Mouse (Mus musculus) G1E (cell line): ENCODE measurements around the gene Tut1. TPM values are rescaled to one million over a fixed set of nuclear protein-coding genes. Genes with fewer than 3 reads are reported as not detected.
"Not testable (repeated sequence)": the region's sequence is repeated elsewhere in the genome, so short reads cannot be mapped to it uniquely, and the experiment has no call there.

ENCODE experiments used
- ATAC-seq: 2 replicates; pipeline ENCODE4 v1.8.0; 2016; ENCODE audit warnings: mild to moderate bottlenecking; ENCODE audit not compliant: insufficient number of reproducible peaks, poor library complexity, low FRiP score, severe bottlenecking; ENCODE audit errors: extremely low read depth
- DNase-seq: peaks from one replicate; pipeline ENCODE4 v3.0.0; 2012; ENCODE audit warnings: low spot score
- H3K27me3 ChIP-seq: 2 replicates; pipeline ENCODE4 v1.6.1; 2012; ENCODE audit warnings: mild to moderate bottlenecking, low read length, inconsistent platforms; ENCODE audit not compliant: insufficient read depth
- H3K36me3 ChIP-seq: replicated peaks from 2 replicates; pipeline ENCODE3; 2012; ENCODE audit warnings: mild to moderate bottlenecking, inconsistent platforms
- H3K4me1 ChIP-seq: 2 replicates; pipeline ENCODE4 v1.6.1; 2012; ENCODE audit warnings: low read depth, low read length, inconsistent platforms, mixed read lengths; ENCODE audit not compliant: insufficient read depth
- H3K4me3 ChIP-seq: 2 replicates; pipeline ENCODE4 v1.5.1; 2012; ENCODE audit warnings: low read depth, mild to moderate bottlenecking, inconsistent platforms, low read length, moderate library complexity, mixed read lengths
- H3K9me3 ChIP-seq: replicated peaks from 2 replicates; pipeline ENCODE4 v1.6.1; 2012; ENCODE audit warnings: inconsistent platforms
- CTCF ChIP-seq: IDR thresholded peaks from 2 replicates; pipeline ENCODE4 v1.5.1; 2012; ENCODE audit warnings: low read depth, low read length, inconsistent platforms, mixed read lengths
- GATA1 ChIP-seq: IDR thresholded peaks from 2 replicates; pipeline ENCODE4 v1.6.1; 2012; ENCODE audit warnings: borderline replicate concordance, low read length, inconsistent platforms, mixed read lengths
- GATA2 ChIP-seq: IDR thresholded peaks from 2 replicates; pipeline ENCODE4 v1.6.1; 2012; ENCODE audit warnings: low read depth, low read length, inconsistent platforms, borderline replicate concordance
- POLR2AphosphoS5 ChIP-seq: IDR thresholded peaks from 2 replicates; pipeline ENCODE4 v1.6.1; 2012; ENCODE audit warnings: low read depth, low read length, inconsistent platforms; ENCODE audit not compliant: insufficient replicate concordance
- TAL1 ChIP-seq: conservative IDR thresholded peaks from 2 replicates; pipeline ENCODE4 v1.6.1; 2012; ENCODE audit warnings: low read depth, low read length, inconsistent platforms, mixed read lengths
- polyA plus RNA-seq: library from polyadenylated mRNA; stranded (reverse); fragments of >175 nt; gene quantifications from 2 replicates; pipeline ENCODE4 v1.2.3, GENCODE M21; 2012
- total RNA-seq, 2 experiments: library from RNA; stranded (forward) in 1 of 2; stranded (reverse) in 1 of 2; fragments of 200-1000 nt in 1 of 2; fragments of >200 nt in 1 of 2; fragmentation: Nextera tagmentation in 1 of 2; gene quantifications; 2 replicates each; pipeline ENCODE4 v1.2.3; 2014 to 2017

Tut1 gene
- total and polyA plus RNA-seq, 3 experiments, result 17.8 to 60.9 (median 32.3) TPM

DNA sequence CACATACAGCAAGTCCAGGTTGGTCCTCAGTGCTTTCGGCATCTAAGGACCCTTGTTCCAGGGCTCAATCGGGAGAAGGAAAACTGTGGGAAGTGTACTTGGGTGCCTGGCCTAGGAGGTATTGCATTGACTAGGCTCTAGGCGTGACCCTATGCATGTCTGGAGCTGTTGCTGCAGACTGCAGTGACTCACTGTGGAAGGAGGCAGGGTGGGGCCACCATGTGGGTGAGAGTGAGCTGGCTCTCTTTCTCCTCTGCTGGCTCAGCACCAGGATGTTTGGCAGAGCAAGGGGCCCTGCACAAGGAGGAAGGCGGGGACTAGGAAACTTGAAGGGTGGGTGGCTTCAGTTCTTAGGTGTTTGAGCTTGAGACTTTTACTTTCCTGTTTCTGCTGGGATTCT, 43.9 kb downstream of the Tut1 start:
- ATAC-seq (peak; percentile 94), DNase-seq (peak; percentile 88)
- Histone ChIP-seq H3K36me3 (peaks cover 32% of the 10 kb centered on the region), H3K4me3 (peak overlapping the region; percentile 36; the same call in 1 of the 2 replicates), H3K27me3 (no peaks in the 10 kb centered on the region), H3K4me1 (peaks cover 58% of the 10 kb centered on the region), H3K9me3 (no peaks in the 10 kb centered on the region)
- TF ChIP-seq TAL1 (no peak), CTCF (no peak)

DNA sequence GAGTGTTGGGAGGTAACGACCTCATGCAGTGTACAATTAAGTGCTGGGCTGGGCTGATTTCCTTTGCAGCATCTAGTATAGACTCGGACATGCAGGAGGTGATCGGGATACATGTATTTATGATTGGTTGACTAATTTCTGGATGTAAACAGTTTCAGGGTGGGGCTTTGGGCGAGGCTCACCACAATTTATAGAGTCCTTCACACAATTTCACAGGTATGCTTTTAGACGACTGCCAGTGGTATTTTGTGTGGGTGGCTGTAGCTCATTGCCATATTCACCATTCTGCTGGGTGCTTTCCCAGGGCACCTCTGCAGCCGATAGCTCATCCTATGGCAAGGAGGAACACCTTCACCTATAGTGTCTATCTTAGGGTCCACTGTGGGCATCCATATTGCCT, 44.9 kb downstream of the Tut1 start:
- Histone ChIP-seq H3K4me3 (no peak overlapping the region), H3K9me3 (no peaks in the 10 kb centered on the region), H3K36me3 (peaks cover 37% of the 10 kb centered on the region), H3K4me1 (peaks cover 48% of the 10 kb centered on the region), H3K27me3 (no peaks in the 10 kb centered on the region)
- TF ChIP-seq POLR2AphosphoS5 (no peak), GATA2 (no peak), GATA1 (no peak), TAL1 (no peak), CTCF (no peak)
- no peak for DNase-seq
- no peak for ATAC-seq

DNA sequence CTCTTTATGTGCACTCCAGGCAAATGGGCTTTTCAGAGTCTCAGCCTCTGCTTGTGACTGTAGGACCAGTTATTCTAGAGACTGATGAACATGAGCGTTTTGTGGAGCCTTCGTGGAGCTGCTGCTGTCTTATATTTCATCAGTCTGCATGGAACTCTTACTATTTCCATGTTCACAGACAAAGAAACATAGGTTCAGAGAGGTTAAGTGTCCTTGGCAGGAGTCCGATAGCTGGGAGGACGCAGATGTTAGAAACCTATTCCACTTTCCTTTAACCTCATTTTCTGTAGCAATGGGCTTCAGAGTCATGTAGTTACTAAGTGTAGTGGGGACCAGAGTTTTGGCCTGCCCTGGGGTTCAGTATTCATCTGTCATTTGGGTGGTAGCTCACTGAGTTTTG, 45.6 kb downstream of the Tut1 start:
- Histone ChIP-seq H3K4me3 (no peak overlapping the region), H3K36me3 (peaks cover 39% of the 10 kb centered on the region), H3K9me3 (no peaks in the 10 kb centered on the region), H3K27me3 (no peaks in the 10 kb centered on the region), H3K4me1 (peaks cover 46% of the 10 kb centered on the region)
- DNase-seq (no peak), ATAC-seq (no peak)
- TF ChIP-seq POLR2AphosphoS5 (no peak), GATA1 (no peak), GATA2 (no peak), CTCF (no peak), TAL1 (no peak)

DNA sequence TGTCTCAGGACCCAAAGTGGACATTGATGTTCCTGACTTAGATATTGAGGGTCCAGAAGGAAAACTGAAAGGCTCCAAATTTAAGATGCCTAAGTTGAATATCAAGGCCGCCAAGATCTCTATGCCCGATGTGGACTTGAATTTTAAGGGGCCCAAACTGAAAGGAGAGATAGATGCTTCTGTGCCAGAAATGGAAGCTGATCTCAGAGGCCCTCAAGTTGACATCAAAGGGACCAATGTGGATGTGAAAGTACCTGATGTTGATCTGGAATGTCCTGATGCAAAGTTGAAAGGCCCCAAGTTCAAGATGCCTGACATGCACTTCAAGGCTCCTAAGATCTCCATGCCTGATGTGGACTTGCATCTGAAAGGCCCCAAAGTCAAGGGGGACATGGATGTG, 53.3 kb downstream of the Tut1 start:
- H3K4me3 ChIP-seq, DNase-seq, H3K27me3 ChIP-seq, H3K9me3 ChIP-seq, ATAC-seq, H3K4me1 ChIP-seq: not testable (repeated sequence)
- peaks cover 15% of the 10 kb centered on the region for H3K36me3 ChIP-seq

Other genes with a start within 250 kb of the Tut1 start
Only the 20 nearest of the 32 such genes appear.
- 75.0 and 82.1 TPM in 2 replicates for gene Hnrnpul2, start 133.8 kb upstream of the Tut1 start, total RNA-seq (2014; fragmentation: Nextera tagmentation)
- 33.7 and 45.9 TPM in 2 replicates for gene Hnrnpul2, start 133.8 kb upstream of the Tut1 start, total RNA-seq (2017)
- gene Hnrnpul2, start 133.8 kb upstream of the Tut1 start, polyA plus RNA-seq, result 114 and 136 TPM in 2 replicates
- gene AC129217.1, start 124.1 kb upstream of the Tut1 start, total RNA-seq (2014; fragmentation: Nextera tagmentation), result not detected in 2 replicates
- gene AC129217.1, start 124.1 kb upstream of the Tut1 start, total RNA-seq (2017), result 3.4 and 3.7 TPM in 2 replicates
- 102 and 115 TPM in 2 replicates for gene AC129217.1, start 124.1 kb upstream of the Tut1 start, polyA plus RNA-seq
- gene Bscl2, start 116.4 kb upstream of the Tut1 start, total RNA-seq (2014; fragmentation: Nextera tagmentation), result 17.0 and 20.5 TPM in 2 replicates
- gene Bscl2, start 116.4 kb upstream of the Tut1 start, total RNA-seq (2017), result 5.5 and 6.6 TPM in 2 replicates
- gene Bscl2, start 116.4 kb upstream of the Tut1 start, polyA plus RNA-seq, result 6.5 and 9.0 TPM in 2 replicates
- not detected in 2 replicates for gene Gng3, start 114.7 kb upstream of the Tut1 start, total RNA-seq (2014; fragmentation: Nextera tagmentation)
- gene Gng3, start 114.7 kb upstream of the Tut1 start, total RNA-seq (2017), result 0.11 TPM in 1 of 2 replicates, not detected in the other
- gene Gng3, start 114.7 kb upstream of the Tut1 start, polyA plus RNA-seq, result not detected in 2 replicates
- not detected in 2 replicates for gene Lrrn4cl, start 103.1 kb upstream of the Tut1 start, total RNA-seq (2014; fragmentation: Nextera tagmentation)
- gene Lrrn4cl, start 103.1 kb upstream of the Tut1 start, total RNA-seq (2017), result 0.06 and 0.16 TPM in 2 replicates
- gene Lrrn4cl, start 103.1 kb upstream of the Tut1 start, polyA plus RNA-seq, result not detected in 2 replicates
- gene Ubxn1, start 82.4 kb upstream of the Tut1 start, total RNA-seq (2014; fragmentation: Nextera tagmentation), result 101 and 102 TPM in 2 replicates
- 184 and 203 TPM in 2 replicates for gene Ubxn1, start 82.4 kb upstream of the Tut1 start, total RNA-seq (2017)
- gene Ubxn1, start 82.4 kb upstream of the Tut1 start, polyA plus RNA-seq, result 233 and 309 TPM in 2 replicates
- 22.3 and 24.8 TPM in 2 replicates for gene Uqcc3, start 72.9 kb upstream of the Tut1 start, total RNA-seq (2014; fragmentation: Nextera tagmentation)
- 107 and 112 TPM in 2 replicates for gene Uqcc3, start 72.9 kb upstream of the Tut1 start, total RNA-seq (2017)
- 39.6 and 41.1 TPM in 2 replicates for gene Uqcc3, start 72.9 kb upstream of the Tut1 start, polyA plus RNA-seq
- 9.1 and 11.4 TPM in 2 replicates for gene Lbhd1, start 70.1 kb upstream of the Tut1 start, total RNA-seq (2014; fragmentation: Nextera tagmentation)
- gene Lbhd1, start 70.1 kb upstream of the Tut1 start, total RNA-seq (2017), result 14.8 and 18.1 TPM in 2 replicates
- gene Lbhd1, start 70.1 kb upstream of the Tut1 start, polyA plus RNA-seq, result 0.64 and 0.67 TPM in 2 replicates
- gene Gm49403, start 69.9 kb upstream of the Tut1 start, total RNA-seq (2014; fragmentation: Nextera tagmentation), result not detected in 2 replicates
- not detected in 2 replicates for gene Gm49403, start 69.9 kb upstream of the Tut1 start, total RNA-seq (2017)
- gene Gm49403, start 69.9 kb upstream of the Tut1 start, polyA plus RNA-seq, result not detected in 2 replicates
- 53.0 and 65.4 TPM in 2 replicates for gene 1810009A15Rik, start 65.0 kb upstream of the Tut1 start, total RNA-seq (2014; fragmentation: Nextera tagmentation)
- 84.9 and 104 TPM in 2 replicates for gene 1810009A15Rik, start 65.0 kb upstream of the Tut1 start, total RNA-seq (2017)
- gene 1810009A15Rik, start 65.0 kb upstream of the Tut1 start, polyA plus RNA-seq, result 66.1 and 85.7 TPM in 2 replicates
- gene Gm49416, start 64.9 kb upstream of the Tut1 start, total RNA-seq (2014; fragmentation: Nextera tagmentation), result 10.6 and 15.0 TPM in 2 replicates
- not detected in 2 replicates for gene Gm49416, start 64.9 kb upstream of the Tut1 start, total RNA-seq (2017)
- gene Gm49416, start 64.9 kb upstream of the Tut1 start, polyA plus RNA-seq, result 8.7 and 10.4 TPM in 2 replicates
- 32.8 and 35.7 TPM in 2 replicates for gene Ints5, start 60.8 kb upstream of the Tut1 start, total RNA-seq (2014; fragmentation: Nextera tagmentation)
- 15.7 and 16.6 TPM in 2 replicates for gene Ints5, start 60.8 kb upstream of the Tut1 start, total RNA-seq (2017)
- gene Ints5, start 60.8 kb upstream of the Tut1 start, polyA plus RNA-seq, result 59.6 and 64.0 TPM in 2 replicates
- gene Ganab, start 55.8 kb upstream of the Tut1 start, total RNA-seq (2014; fragmentation: Nextera tagmentation), result 197 and 214 TPM in 2 replicates
- gene Ganab, start 55.8 kb upstream of the Tut1 start, total RNA-seq (2017), result 75.0 and 75.6 TPM in 2 replicates
- gene Ganab, start 55.8 kb upstream of the Tut1 start, polyA plus RNA-seq, result 50.7 and 56.2 TPM in 2 replicates
- 70.3 and 75.7 TPM in 2 replicates for gene B3gat3, start 33.5 kb upstream of the Tut1 start, total RNA-seq (2014; fragmentation: Nextera tagmentation)
- 38.8 and 47.0 TPM in 2 replicates for gene B3gat3, start 33.5 kb upstream of the Tut1 start, total RNA-seq (2017)
- gene B3gat3, start 33.5 kb upstream of the Tut1 start, polyA plus RNA-seq, result 156 and 180 TPM in 2 replicates
- gene Rom1, start 24.5 kb upstream of the Tut1 start, total RNA-seq (2014; fragmentation: Nextera tagmentation), result 1.1 TPM in 1 of 2 replicates, not detected in the other
- gene Rom1, start 24.5 kb upstream of the Tut1 start, total RNA-seq (2017), result 5.4 and 6.0 TPM in 2 replicates
- gene Rom1, start 24.5 kb upstream of the Tut1 start, polyA plus RNA-seq, result 14.2 and 16.0 TPM in 2 replicates
- gene Eml3, start 24.3 kb upstream of the Tut1 start, total RNA-seq (2014; fragmentation: Nextera tagmentation), result 24.7 and 26.3 TPM in 2 replicates
- gene Eml3, start 24.3 kb upstream of the Tut1 start, total RNA-seq (2017), result 40.1 and 42.5 TPM in 2 replicates
- gene Eml3, start 24.3 kb upstream of the Tut1 start, polyA plus RNA-seq, result 111 and 114 TPM in 2 replicates
- 183 and 186 TPM in 2 replicates for gene Mta2, start 12.0 kb upstream of the Tut1 start, total RNA-seq (2014; fragmentation: Nextera tagmentation)
- gene Mta2, start 12.0 kb upstream of the Tut1 start, total RNA-seq (2017), result 166 and 177 TPM in 2 replicates
- 67.7 and 76.9 TPM in 2 replicates for gene Mta2, start 12.0 kb upstream of the Tut1 start, polyA plus RNA-seq
- gene Eef1g, start 13.2 kb downstream of the Tut1 start, total RNA-seq (2014; fragmentation: Nextera tagmentation), result 955 and 998 TPM in 2 replicates
- gene Eef1g, start 13.2 kb downstream of the Tut1 start, total RNA-seq (2017), result 647 and 686 TPM in 2 replicates
- gene Eef1g, start 13.2 kb downstream of the Tut1 start, polyA plus RNA-seq, result 112 and 237 TPM in 2 replicates
- gene Ahnak, start 35.4 kb downstream of the Tut1 start, total RNA-seq (2014; fragmentation: Nextera tagmentation), result 22.4 and 27.8 TPM in 2 replicates
- 100 and 124 TPM in 2 replicates for gene Ahnak, start 35.4 kb downstream of the Tut1 start, total RNA-seq (2017)
- gene Ahnak, start 35.4 kb downstream of the Tut1 start, polyA plus RNA-seq, result 5.9 and 10.4 TPM in 2 replicates
- gene Scgb1a1, start 134.1 kb downstream of the Tut1 start, total RNA-seq (2014; fragmentation: Nextera tagmentation), result not detected in 2 replicates
- not detected in 2 replicates for gene Scgb1a1, start 134.1 kb downstream of the Tut1 start, total RNA-seq (2017)
- gene Scgb1a1, start 134.1 kb downstream of the Tut1 start, polyA plus RNA-seq, result not detected in 2 replicates